Mouse (Mus musculus) embryonic facial prominence, embryonic 11.5 days (tissue): ENCODE results near the gene Hoxd4. TPM values are rescaled to one million over a fixed set of nuclear protein-coding genes. Genes with fewer than 3 reads are reported as not detected.
A peak's percentile ranks its signal among the peaks of the same experiment; 100 is the strongest.

Experiments
- ATAC-seq: fragments of 200-750 bp; cut with Nextera tagmentation; replicated peaks from 2 replicates; pipeline ENCODE4 v1.8.0; 2017; ENCODE audit warnings: low read depth; ENCODE audit not compliant: insufficient number of reproducible peaks, low FRiP score, low TSS enrichment
- DNase-seq: peaks from one replicate; pipeline ENCODE4 v3.0.0-alpha.2; 2015; ENCODE audit warnings: low spot score
- H3K27ac ChIP-seq: fragments of 300-500 bp; sonication (generic); replicated peaks from 2 replicates; pipeline ENCODE4 v1.5.1; 2014; ENCODE audit warnings: mild to moderate bottlenecking, low read depth, low read length, control low read depth
- H3K27me3 ChIP-seq: fragments of 300-500 bp; sonication (generic); 2 replicates; pipeline ENCODE4 v1.6.1; 2014; ENCODE audit warnings: mild to moderate bottlenecking, low read length, moderate library complexity, mixed read lengths; ENCODE audit not compliant: control insufficient read depth, insufficient read depth
- H3K36me3 ChIP-seq: fragments of 300-500 bp; sonication (generic); replicated peaks from 2 replicates; pipeline ENCODE4 v1.6.1; 2014; ENCODE audit warnings: low read depth, mild to moderate bottlenecking, low read length, moderate library complexity, mixed read lengths; ENCODE audit not compliant: control insufficient read depth, insufficient read depth
- H3K4me1 ChIP-seq: fragments of 300-500 bp; sonication (generic); 2 replicates; pipeline ENCODE4 v1.6.1; 2014; ENCODE audit warnings: low read length, mixed read lengths; ENCODE audit not compliant: control insufficient read depth, insufficient read depth
- H3K4me2 ChIP-seq: fragments of 300-500 bp; sonication (generic); 2 replicates; pipeline ENCODE4 v1.6.1; 2014; ENCODE audit warnings: low read depth, mild to moderate bottlenecking, control low read depth, low read length, moderate library complexity
- H3K4me3 ChIP-seq: fragments of 300-500 bp; sonication (generic); 2 replicates; pipeline ENCODE4 v1.5.1; 2014; ENCODE audit warnings: low read depth, low read length, control low read depth
- H3K9ac ChIP-seq: fragments of 300-500 bp; sonication (generic); replicated peaks from 2 replicates; pipeline ENCODE4 v1.6.1; 2014; ENCODE audit warnings: mild to moderate bottlenecking, control low read depth, low read length
- H3K9me3 ChIP-seq: fragments of 300-500 bp; sonication (generic); replicated peaks from 2 replicates; pipeline ENCODE4 v1.6.1; 2016; ENCODE audit warnings: mild to moderate bottlenecking, low read length, inconsistent platforms, mixed read lengths; ENCODE audit not compliant: control insufficient read depth
- WGBS: fragments of 180-500 bp; shearing (Covaris S2); extraction: QIAGEN DNeasy Blood & Tissue Kit; methylation state at CpG from one replicate; pipeline ENCODE4 v1.1.7; 2014; 5-methylcytosine and 5-hydroxymethylcytosine counted together
- polyA plus RNA-seq: library from polyadenylated mRNA; unstranded; fragments of >200 nt; fragmentation: Nextera tagmentation; extraction: Ambion mirVana; gene quantifications from 2 replicates; pipeline ENCODE4 v1.2.1, GENCODE M21; 2014

Gene Hoxd4
- polyA plus RNA-seq, 1 experiment from 2014 or later, result 0.18 TPM

- 1% methylated on average over 8 of the region's 8 CpGs for WGBS
- H3K4me2 ChIP-seq, result no peak overlapping the region
- DNase-seq, result no peak
- H3K4me3 ChIP-seq, result no peak overlapping the region
- no peak overlapping the region for H3K9ac ChIP-seq
- no peak for ATAC-seq
- no peaks in the 10 kb centered on the region; the same call in none of the 2 replicates for H3K4me1 ChIP-seq
- H3K9me3 ChIP-seq, result no peaks in the 10 kb centered on the region
- H3K27me3 ChIP-seq, result peaks cover 91% of the 10 kb centered on the region
- H3K36me3 ChIP-seq, result no peaks in the 10 kb centered on the region
- H3K27ac ChIP-seq, result no peak overlapping the region
Measured at GRCm38 (mm10) chr2:74722949-74723348, 11.2 kb downstream of the Hoxd4 start.

- WGBS, result 8% methylated on average over 7 of the region's 7 CpGs
- H3K27ac ChIP-seq, result no peak overlapping the region
- H3K9me3 ChIP-seq, result no peaks in the 10 kb centered on the region
- no peaks in the 10 kb centered on the region for H3K36me3 ChIP-seq
- no peak overlapping the region for H3K4me2 ChIP-seq
- no peak overlapping the region for H3K9ac ChIP-seq
- H3K4me1 ChIP-seq, result no peaks in the 10 kb centered on the region; the same call in none of the 2 replicates
- no peak overlapping the region for H3K4me3 ChIP-seq
- ATAC-seq (no peak), DNase-seq (no peak)
- peaks cover 97% of the 10 kb centered on the region for H3K27me3 ChIP-seq
Measured at GRCm38 (mm10) chr2:74724244-74725015, 12.7 kb downstream of the Hoxd4 start.

GRCm38 (mm10) chr2:74725171-74725570 is 13.4 kb downstream of the Hoxd4 start:
- Histone ChIP-seq H3K27ac (no peak overlapping the region), H3K36me3 (no peaks in the 10 kb centered on the region), H3K9ac (no peak overlapping the region), H3K27me3 (peaks cover 95% of the 10 kb centered on the region), H3K4me1 (no peaks in the 10 kb centered on the region; the same call in none of the 2 replicates), H3K9me3 (no peaks in the 10 kb centered on the region), H3K4me2 (no peak overlapping the region), H3K4me3 (no peak overlapping the region)
- ATAC-seq (no peak), DNase-seq (no peak)
- 2% methylated on average over 17 of the region's 17 CpGs for WGBS

- ATAC-seq (no peak), DNase-seq (no peak)
- Histone ChIP-seq H3K27ac (no peak within 1 kb of the TSS), H3K27me3 (peaks cover 95% of the 10 kb centered on the region), H3K36me3 (no peaks in the 10 kb centered on the region), H3K4me1 (no peaks in the 10 kb centered on the region; the same call in none of the 2 replicates), H3K4me3 (peak within 1 kb of the TSS; percentile 16), H3K4me2 (peak within 1 kb of the TSS; percentile 36), H3K9me3 (no peaks in the 10 kb centered on the region), H3K9ac (no peak within 1 kb of the TSS)
- 5% methylated on average over 5 of the region's 5 CpGs for WGBS
Measured at GRCm38 (mm10) chr2:74726551-74726950, 14.8 kb downstream of the Hoxd4 start, which contains the start of gene Gm28230. Gene Gm28230 (plus strand): TSS chr2:74726728.

- Histone ChIP-seq H3K4me3 (peak overlapping the region; percentile 16), H3K4me1 (no peaks in the 10 kb centered on the region; the same call in none of the 2 replicates), H3K36me3 (no peaks in the 10 kb centered on the region), H3K27me3 (peaks cover 95% of the 10 kb centered on the region), H3K9ac (no peak overlapping the region), H3K9me3 (no peaks in the 10 kb centered on the region), H3K27ac (no peak overlapping the region), H3K4me2 (peak overlapping the region; percentile 36)
- WGBS, result under 1% methylated on average over 43 of the region's 43 CpGs
- no peak for DNase-seq
- no peak for ATAC-seq
Measured at GRCm38 (mm10) chr2:74726973-74727639, 15.4 kb downstream of the Hoxd4 start.

- H3K36me3 ChIP-seq, result no peaks in the 10 kb centered on the region
- WGBS, result under 1% methylated on average over 25 of the region's 25 CpGs
- H3K4me3 ChIP-seq, result peak overlapping the region; percentile 16
- ATAC-seq (no peak), DNase-seq (no peak)
- H3K9ac ChIP-seq, result no peak overlapping the region
- peaks cover 95% of the 10 kb centered on the region for H3K27me3 ChIP-seq
- no peaks in the 10 kb centered on the region for H3K9me3 ChIP-seq
- H3K4me2 ChIP-seq, result peak overlapping the region; percentile 36
- no peak overlapping the region for H3K27ac ChIP-seq
- no peaks in the 10 kb centered on the region; the same call in none of the 2 replicates for H3K4me1 ChIP-seq
Measured at GRCm38 (mm10) chr2:74727640-74728302, 16.0 kb downstream of the Hoxd4 start.

- Histone ChIP-seq H3K4me1 (no peaks in the 10 kb centered on the region; the same call in none of the 2 replicates), H3K27me3 (peaks cover 95% of the 10 kb centered on the region), H3K4me2 (no peak overlapping the region)
Measured at GRCm38 (mm10) chr2:74728303-74728680, 16.6 kb downstream of the Hoxd4 start.

More at GRCm38 (mm10) chr2:74728303-74728680, 16.6 kb downstream of the Hoxd4 start:
- no peak for DNase-seq
- Histone ChIP-seq H3K4me3 (no peak overlapping the region; the same call in 1 of the 2 replicates), H3K9me3 (no peaks in the 10 kb centered on the region), H3K36me3 (no peaks in the 10 kb centered on the region), H3K9ac (no peak overlapping the region), H3K27ac (no peak overlapping the region)
- ATAC-seq, result no peak
- 1% methylated on average over 13 of the region's 13 CpGs for WGBS
